Mouse (Mus musculus) MEL (cell line): ENCODE measurements at regions not wholly inside any gene's neighbourhood (a gene's known extent, or its start where the extent isn't known, plus 50 kb on each side); places are given as distances from the start of the nearest gene placed in this dataset.

Experiments used
- DNase-seq: peaks from one replicate; pipeline ENCODE4 v3.0.0; 2011; ENCODE audit warnings: low read depth, low spot score
- H3K27ac ChIP-seq: 2 replicates; pipeline ENCODE4 v1.5.1; 2012; ENCODE audit warnings: low read depth, mild to moderate bottlenecking, control low read depth, low read length, moderate library complexity; ENCODE audit not compliant: control insufficient read depth
- H3K27me3 ChIP-seq, 2 experiments: fragments of 150-350 bp in 1 of 2; sonication (generic) in 1 of 2; 2 replicates each; pipeline ENCODE4 v1.6.1; 2012; ENCODE audit warnings: low read length in 2 of 2, mild to moderate bottlenecking in 2 of 2, improper control_type of control experiment in 1 of 2, moderate library complexity in 1 of 2; ENCODE audit not compliant: insufficient read depth in 2 of 2, control insufficient read depth in 1 of 2
- H3K36me3 ChIP-seq, 2 experiments: 2 replicates each; pipeline ENCODE4 v1.6.1; 2012 to 2014; ENCODE audit warnings: low read length in 2 of 2, improper control_type of control experiment in 1 of 2, inconsistent platforms in 1 of 2, mild to moderate bottlenecking in 1 of 2; ENCODE audit not compliant: insufficient read depth in 2 of 2, control insufficient read depth in 1 of 2
- H3K4me1 ChIP-seq, 2 experiments: fragments of 150-350 bp in 1 of 2; sonication (generic) in 1 of 2; 2 replicates each; pipeline ENCODE4 v1.6.1; 2012; ENCODE audit warnings: low read length in 2 of 2, improper control_type of control experiment in 1 of 2, mild to moderate bottlenecking in 1 of 2; ENCODE audit not compliant: insufficient read depth in 2 of 2, control insufficient read depth in 1 of 2
- H3K4me3 ChIP-seq, 2 experiments: fragments of 150-350 bp in 1 of 2; sonication (generic) in 1 of 2; 2 replicates each; pipeline ENCODE4 v1.5.1; 2012; ENCODE audit warnings: low read depth in 2 of 2, low read length in 2 of 2, mild to moderate bottlenecking in 2 of 2, moderate library complexity in 2 of 2, control low read depth in 1 of 2, improper control_type of control experiment in 1 of 2; ENCODE audit not compliant: control insufficient read depth in 1 of 2, insufficient read depth in 1 of 2
- H3K79me2 ChIP-seq: 2 replicates; pipeline ENCODE4 v1.6.1; 2012; ENCODE audit warnings: mild to moderate bottlenecking, low read length, moderate library complexity; ENCODE audit not compliant: control insufficient read depth, poor library complexity, insufficient read depth
- H3K9ac ChIP-seq: 2 replicates; pipeline ENCODE4 v1.6.1; 2012; ENCODE audit warnings: low read depth, mild to moderate bottlenecking, control low read depth, low read length, moderate library complexity; ENCODE audit not compliant: control insufficient read depth, poor library complexity, severe bottlenecking
- H3K9me3 ChIP-seq: fragments of 150-350 bp; sonication (generic); replicated peaks from 2 replicates; pipeline ENCODE4 v1.6.1; 2012; ENCODE audit warnings: mild to moderate bottlenecking, low read length, improper control_type of control experiment, moderate library complexity; ENCODE audit not compliant: insufficient read depth
- ELF1 ChIP-seq: IDR thresholded peaks from 2 replicates; pipeline ENCODE4 v1.6.1; 2014; ENCODE audit warnings: low read depth, mild to moderate bottlenecking, inconsistent platforms, low read length, improper control_type of control experiment, moderate library complexity
- ETS1 ChIP-seq: IDR thresholded peaks from 2 replicates; pipeline ENCODE4 v1.6.1; 2012; ENCODE audit warnings: low read depth, mild to moderate bottlenecking, inconsistent platforms, low read length, improper control_type of control experiment, moderate library complexity
- GABPA ChIP-seq: IDR thresholded peaks from 2 replicates; pipeline ENCODE4 v1.6.1; 2012; ENCODE audit warnings: low read depth, mild to moderate bottlenecking, inconsistent platforms, low read length, improper control_type of control experiment, moderate library complexity
- GATA1 ChIP-seq: IDR thresholded peaks from 2 replicates; pipeline ENCODE4 v1.6.1; 2011; ENCODE audit warnings: low read depth, low read length, improper control_type of control experiment
- JUND ChIP-seq: IDR thresholded peaks from 2 replicates; pipeline ENCODE4 v1.6.1; 2011; ENCODE audit warnings: low read depth, mild to moderate bottlenecking, improper control_type of control experiment, low read length
- MAZ ChIP-seq: IDR thresholded peaks from 2 replicates; pipeline ENCODE4 v1.6.1; 2012; ENCODE audit warnings: low read depth, mild to moderate bottlenecking, inconsistent platforms, low read length, improper control_type of control experiment
- MYB ChIP-seq: IDR thresholded peaks from 2 replicates; pipeline ENCODE4 v1.6.1; 2011; ENCODE audit warnings: mild to moderate bottlenecking, low read depth, low read length, improper control_type of control experiment
- MYC ChIP-seq: IDR thresholded peaks from 2 replicates; pipeline ENCODE4 v1.6.1; 2011; ENCODE audit warnings: low read depth, mild to moderate bottlenecking, low read length, improper control_type of control experiment, moderate library complexity
- NELFE ChIP-seq: IDR thresholded peaks from 2 replicates; pipeline ENCODE4 v1.6.1; 2011; ENCODE audit warnings: low read depth, low read length, improper control_type of control experiment
- NRF1 ChIP-seq: IDR thresholded peaks from 2 replicates; pipeline ENCODE4 v1.6.1; 2014; ENCODE audit warnings: low read depth, mild to moderate bottlenecking, inconsistent platforms, low read length, improper control_type of control experiment, moderate library complexity; ENCODE audit not compliant: poor library complexity, insufficient read depth, severe bottlenecking
- POLR2A ChIP-seq, 2 experiments: IDR thresholded peaks; 2 replicates each; pipeline ENCODE4 v1.6.1; 2011 to 2012; ENCODE audit warnings: low read length in 2 of 2, mild to moderate bottlenecking in 2 of 2, control low read depth in 1 of 2, improper control_type of control experiment in 1 of 2, low read depth in 1 of 2, moderate library complexity in 1 of 2; ENCODE audit not compliant: control insufficient read depth in 1 of 2, insufficient read depth in 1 of 2, poor library complexity in 1 of 2
- POLR2AphosphoS2 ChIP-seq: IDR thresholded peaks from 2 replicates; pipeline ENCODE4 v1.6.1; 2011; ENCODE audit warnings: low read length, improper control_type of control experiment
- POLR2AphosphoS5 ChIP-seq: IDR thresholded peaks from 2 replicates; pipeline ENCODE4 v1.6.1; 2012; ENCODE audit warnings: low read depth, borderline replicate concordance, mild to moderate bottlenecking, inconsistent platforms, low read length, moderate library complexity, mixed read lengths
- SIN3A ChIP-seq: IDR thresholded peaks from 2 replicates; pipeline ENCODE4 v1.6.1; 2012; ENCODE audit warnings: low read length, improper control_type of control experiment, inconsistent platforms
- TAL1 ChIP-seq: IDR thresholded peaks from 2 replicates; pipeline ENCODE4 v1.6.1; 2012; ENCODE audit warnings: mild to moderate bottlenecking, inconsistent platforms, low read length, moderate library complexity, mixed read lengths
- TBP ChIP-seq: IDR thresholded peaks from 2 replicates; pipeline ENCODE4 v1.8.0; 2011; ENCODE audit warnings: low read depth, low read length, improper control_type of control experiment
- USF1 ChIP-seq: IDR thresholded peaks from 2 replicates; pipeline ENCODE4 v1.6.1; 2014; ENCODE audit warnings: low read depth, mild to moderate bottlenecking, inconsistent platforms, low read length, improper control_type of control experiment, moderate library complexity
- USF2 ChIP-seq, 2 experiments: IDR thresholded peaks; 2 replicates each; pipeline ENCODE4 v1.6.1; 2011 to 2012; ENCODE audit warnings: improper control_type of control experiment in 2 of 2, low read length in 2 of 2, borderline replicate concordance in 1 of 2, inconsistent platforms in 1 of 2, low read depth in 1 of 2, mild to moderate bottlenecking in 1 of 2; ENCODE audit not compliant: insufficient read depth in 1 of 2
- ZKSCAN1 ChIP-seq: IDR thresholded peaks from 2 replicates; pipeline ENCODE4 v1.6.1; 2012; ENCODE audit warnings: low read depth, mild to moderate bottlenecking, inconsistent platforms, low read length, improper control_type of control experiment, moderate library complexity
- ZMIZ1 ChIP-seq: IDR thresholded peaks from 2 replicates; pipeline ENCODE4 v1.6.1; 2012; ENCODE audit warnings: low read depth, mild to moderate bottlenecking, inconsistent platforms, low read length, improper control_type of control experiment, moderate library complexity
- ZNF384 ChIP-seq: IDR thresholded peaks from 2 replicates; pipeline ENCODE4 v1.6.1; 2012; ENCODE audit warnings: low read depth, mild to moderate bottlenecking, inconsistent platforms, low read length, improper control_type of control experiment

DNA sequence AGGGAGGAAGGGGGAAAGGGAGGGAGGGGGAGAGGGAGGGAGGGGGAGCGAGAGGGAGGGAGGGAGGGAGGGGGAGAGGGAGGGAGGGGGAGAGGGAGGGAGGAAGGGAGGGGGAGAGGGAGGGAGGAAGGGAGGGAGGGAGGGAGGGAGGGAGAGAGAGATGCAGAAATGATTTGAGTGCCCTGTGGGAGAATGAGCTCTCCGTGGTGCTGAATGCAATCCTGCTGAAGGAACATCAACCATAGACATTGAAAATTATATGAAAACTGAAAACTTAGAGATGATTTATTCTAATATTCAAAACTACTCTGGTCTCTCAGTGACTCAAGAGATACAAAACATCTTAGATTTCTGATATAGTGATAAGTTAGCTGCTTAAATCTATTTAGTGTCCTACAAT lies 557.2 kb upstream of the Apob start:
- H3K27me3 ChIP-seq = no peaks in the 10 kb centered on the region
- no peak overlapping the region for H3K9ac ChIP-seq
- H3K4me1 ChIP-seq = no peaks in the 10 kb centered on the region
- no peaks in the 10 kb centered on the region for H3K36me3 ChIP-seq
- H3K79me2 ChIP-seq = no peaks in the 10 kb centered on the region
- H3K27ac ChIP-seq = no peak overlapping the region
- H3K9me3 ChIP-seq = no peaks in the 10 kb centered on the region
- DNase-seq = peak; percentile 35
- no peak overlapping the region for H3K4me3 ChIP-seq
- no peak for TF ChIP-seq POLR2A (IDR thresholded peaks at IDR 0.05; ENCODE audit: control insufficient read depth in 1 of 2, insufficient read depth in 1 of 2, low read depth in 1 of 2, low read length in 2 of 2, poor library complexity in 1 of 2)
- no peak for TF ChIP-seq GATA1
- TF ChIP-seq NRF1 = no peak
- TF ChIP-seq MAZ = no peak
- TF ChIP-seq GABPA = no peak
- no peak for TF ChIP-seq ZNF384
- TF ChIP-seq USF1 = no peak
- TF ChIP-seq ELF1 = no peak
- no peak for TF ChIP-seq USF2 (IDR thresholded peaks at IDR 0.05; ENCODE audit: borderline replicate concordance in 1 of 2, insufficient read depth in 1 of 2, low read depth in 1 of 2, low read length in 2 of 2)
- no peak for TF ChIP-seq TBP
- TF ChIP-seq NELFE = no peak
- TF ChIP-seq MYC = no peak
- TF ChIP-seq ETS1 = no peak

DNA sequence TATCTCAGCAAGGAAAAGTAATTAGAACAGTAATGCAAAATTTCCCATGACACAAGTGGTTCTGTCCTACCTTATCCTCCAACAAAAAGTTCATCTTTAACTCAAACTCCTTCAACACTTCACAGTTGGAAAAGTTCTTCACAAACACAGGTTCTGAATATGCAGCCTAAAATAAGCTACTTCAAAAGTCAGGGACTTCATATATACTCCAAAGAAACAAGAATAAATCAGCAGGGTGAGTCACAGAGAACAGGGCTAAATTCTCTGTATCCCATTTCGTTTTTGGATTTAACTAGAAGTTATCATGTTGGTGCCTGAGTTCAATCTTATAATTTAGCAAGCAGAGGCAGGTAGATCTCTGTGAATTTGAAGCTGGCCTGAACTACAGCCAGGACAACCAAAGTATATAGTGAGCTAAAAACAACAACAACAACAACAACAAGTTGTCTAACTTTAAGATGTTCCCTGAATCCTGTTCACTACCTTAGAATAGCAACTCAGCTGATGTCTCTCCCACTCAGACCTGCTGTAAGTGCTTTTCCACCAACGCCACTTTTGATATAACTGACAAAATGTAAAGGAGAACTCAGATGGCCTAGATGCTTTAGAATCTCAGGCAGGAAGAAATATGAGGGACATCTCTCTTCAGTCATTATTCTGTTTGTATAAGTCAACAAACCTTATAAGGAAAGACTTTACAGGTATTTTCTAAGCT lies 555.5 kb upstream of the Apob start:
- no peak for DNase-seq
- H3K4me3 ChIP-seq = no peak overlapping the region
- H3K9me3 ChIP-seq = no peaks in the 10 kb centered on the region
- TF ChIP-seq SIN3A (no peak), GABPA (no peak), MYB (no peak), ZMIZ1 (no peak), POLR2AphosphoS5 (no peak), ZNF384 (no peak), ETS1 (no peak), JUND (no peak), TAL1 (no peak), ZKSCAN1 (no peak), POLR2AphosphoS2 (no peak)
- H3K4me1 ChIP-seq = no peaks in the 10 kb centered on the region
- no peaks in the 10 kb centered on the region for H3K36me3 ChIP-seq
- no peak overlapping the region for H3K27ac ChIP-seq
- no peaks in the 10 kb centered on the region for H3K27me3 ChIP-seq
- no peaks in the 10 kb centered on the region for H3K79me2 ChIP-seq
- H3K9ac ChIP-seq = no peak overlapping the region
